Mouse (Mus musculus) spleen, postnatal 0 days (tissue): ENCODE measurements around the gene Krt222. TPM values are rescaled to one million over a fixed set of nuclear protein-coding genes. Genes with fewer than 3 reads are reported as not detected.

Experiments
- polyA plus RNA-seq: library from polyadenylated mRNA; unstranded; fragments of >200 nt; fragmentation: Nextera tagmentation; extraction: Ambion mirVana; gene quantifications from 2 replicates; pipeline ENCODE4 v1.2.1, GENCODE M21; 2015

Gene Krt222
- polyA plus RNA-seq: 0.32 and 0.67 TPM in 2 replicates

GRCm38 (mm10) chr11:99243820-99244374 lies at the start of gene Krt222:
TSS of gene Krt222 (minus strand) at chr11:99244085.

GRCm38 (mm10) chr11:99284833-99285312 lies 41.0 kb upstream of the Krt222 start, which contains the start of gene Krt24:
TSS of gene Krt24 (minus strand) at chr11:99285262.

GRCm38 (mm10) chr11:99230261-99231048 lies 13.4 kb downstream of the Krt222 start, which contains the start of gene Smarce1:
TSS of gene Smarce1 (minus strand) at chr11:99231017.

Other genes starting within 250 kb of the Krt222 start
- gene Top2a, start 219.9 kb downstream of the Krt222 start, polyA plus RNA-seq: 227 and 254 TPM in 2 replicates
- 250 and 413 TPM in 2 replicates for gene Igfbp4, start 202.8 kb downstream of the Krt222 start, polyA plus RNA-seq
- gene Tns4, start 154.8 kb downstream of the Krt222 start, polyA plus RNA-seq: 0.65 and 0.70 TPM in 2 replicates
- gene Ccr7, start 89.0 kb downstream of the Krt222 start, polyA plus RNA-seq: 1.4 and 2.2 TPM in 2 replicates
- 103 and 110 TPM in 2 replicates for gene Smarce1, start 13.1 kb downstream of the Krt222 start, polyA plus RNA-seq
- 0.08 TPM in 1 of 2 replicates, not detected in the other for gene Krt24, start 41.2 kb upstream of the Krt222 start, polyA plus RNA-seq
- not detected in 2 replicates for gene Krt25, start 78.9 kb upstream of the Krt222 start, polyA plus RNA-seq
- gene Krt26, start 93.9 kb upstream of the Krt222 start, polyA plus RNA-seq: not detected in 2 replicates
- not detected in 2 replicates for gene Krt27, start 107.0 kb upstream of the Krt222 start, polyA plus RNA-seq
- gene Krt28, start 130.8 kb upstream of the Krt222 start, polyA plus RNA-seq: not detected in 2 replicates
- 7.3 and 9.6 TPM in 2 replicates for gene Krt10, start 145.3 kb upstream of the Krt222 start, polyA plus RNA-seq
- not detected in 2 replicates for gene Krt12, start 178.2 kb upstream of the Krt222 start, polyA plus RNA-seq
- 0.06 and 0.22 TPM in 2 replicates for gene Krt20, start 194.1 kb upstream of the Krt222 start, polyA plus RNA-seq
- gene Krt23, start 249.1 kb upstream of the Krt222 start, polyA plus RNA-seq: 0.10 TPM in 1 of 2 replicates, not detected in the other